Mouse (Mus musculus) left cerebral cortex, postnatal 14 days (tissue): ENCODE measurements around the gene Cyth2. TPM values are rescaled to one million over a fixed set of nuclear protein-coding genes. Genes with fewer than 3 reads are reported as not detected.

ENCODE experiments used
- DNase-seq, 2 experiments: peaks; one replicate each; pipeline ENCODE4 v3.0.0; 2021 to 2022; ENCODE audit warnings: low spot score in 2 of 2, mixed read lengths in 1 of 2
- intact Hi-C: fragments of 180-260 bp; cut with DNase I; formaldehyde crosslinking; loops from one replicate; pipeline ENCODE4 v1.15.1; 2025
- total RNA-seq, 2 experiments: library from RNA; stranded (reverse); gene quantifications; 2 replicates each; pipeline ENCODE4 v1.2.3; 2021

The Cyth2 gene
- total RNA-seq, 2 experiments from 2014 or later: 227 to 229 TPM

DNA sequence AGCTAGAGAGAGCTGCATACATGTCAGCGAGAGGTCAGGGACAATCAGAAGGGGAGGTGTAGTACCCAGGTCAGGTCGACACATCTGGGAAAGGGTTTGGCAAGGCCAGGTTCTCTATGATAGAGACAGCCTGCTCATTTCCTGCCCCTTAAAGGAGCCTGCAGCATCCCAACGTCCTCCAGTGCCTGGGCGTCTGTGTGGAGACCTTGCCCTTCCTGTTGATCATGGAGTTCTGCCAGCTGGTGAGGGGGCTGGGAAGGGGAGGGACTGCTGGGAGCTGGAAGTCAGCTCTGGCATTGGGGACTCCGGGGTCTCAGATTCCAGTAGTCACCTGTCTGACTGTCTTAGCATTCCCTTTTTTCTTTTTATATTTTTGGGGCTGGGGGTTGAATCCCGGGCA is 23.7 kb downstream of the Cyth2 start:
- intact Hi-C loops: no loop called here
- no peak for DNase-seq

DNA sequence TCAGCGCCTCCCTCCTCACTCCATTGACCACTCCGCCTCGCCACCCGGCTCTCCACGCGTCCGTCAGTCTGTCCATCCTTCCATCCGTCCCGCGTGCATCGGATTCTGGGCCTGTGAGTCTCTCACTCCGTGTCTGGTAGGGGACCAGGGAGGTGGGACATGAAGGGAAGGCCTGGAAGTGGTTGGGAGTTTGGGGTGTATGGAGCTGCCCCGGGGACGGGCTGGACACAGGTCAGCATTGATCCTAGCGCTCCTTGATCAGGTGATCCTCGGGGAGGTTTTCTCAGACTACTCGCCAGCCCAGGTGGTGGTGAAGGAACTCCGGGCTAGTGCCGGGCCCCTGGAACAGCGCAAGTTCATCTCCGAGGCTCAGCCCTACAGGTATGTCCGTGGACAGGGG is 26.7 kb downstream of the Cyth2 start:
- intact Hi-C loops: no loop called here
- DNase-seq: no peak

DNA sequence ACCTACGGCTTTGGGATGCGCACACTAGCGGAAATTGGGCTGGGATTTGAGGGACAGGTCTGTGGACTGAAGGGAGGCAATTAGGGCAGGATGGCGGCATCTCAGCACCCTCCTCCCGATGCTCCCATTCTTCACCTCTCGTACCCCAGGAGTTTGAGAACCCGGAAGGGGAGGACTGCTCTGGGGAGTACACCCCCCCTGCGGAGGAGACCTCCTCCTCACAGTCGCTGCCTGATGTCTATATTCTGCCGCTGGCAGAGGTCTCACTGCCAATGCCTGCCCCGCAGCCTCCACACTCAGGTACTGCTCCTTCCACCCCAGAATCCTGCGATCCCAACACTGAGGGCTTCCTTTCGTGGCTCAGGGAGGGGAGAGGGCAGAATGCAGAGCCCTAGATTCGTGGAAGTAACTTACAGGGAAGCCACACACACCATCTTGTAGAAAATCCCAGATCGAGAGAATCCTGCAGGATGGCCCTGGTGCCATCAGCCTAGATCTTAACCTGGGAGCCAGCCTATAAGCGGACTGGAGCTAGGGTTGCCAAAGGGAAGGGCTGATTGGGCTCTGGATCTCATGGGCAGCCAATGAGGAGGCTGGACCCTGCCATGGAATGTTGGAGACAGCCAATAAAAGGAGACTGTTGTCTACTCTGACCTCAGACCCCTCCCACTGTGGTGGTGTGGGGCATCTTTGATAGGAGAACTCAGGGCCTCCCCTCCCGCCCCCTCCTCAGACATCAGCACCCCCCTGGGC is 27.5 kb downstream of the Cyth2 start:
- intact Hi-C loops: no loop called here

DNA sequence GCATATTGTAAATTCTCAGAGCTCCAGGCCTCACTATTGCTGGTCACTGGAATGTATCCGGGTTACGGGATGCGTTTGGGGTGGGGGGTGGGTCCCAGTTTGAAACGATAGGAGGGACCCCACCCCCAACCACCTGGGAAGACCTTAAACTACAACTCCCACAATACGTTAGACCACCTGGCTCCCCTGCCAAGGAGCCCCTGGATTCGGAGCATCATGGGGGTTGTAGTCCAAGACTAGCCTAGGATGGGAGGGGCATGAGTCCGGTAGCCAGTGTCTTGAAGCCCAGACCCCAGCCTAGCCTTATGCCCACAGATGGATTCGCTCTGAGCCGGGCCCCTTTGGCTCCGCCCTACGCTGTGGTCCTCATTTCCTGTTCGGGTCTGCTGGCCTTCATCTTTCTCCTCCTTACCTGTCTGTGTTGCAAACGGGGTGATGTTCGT is 28.2 kb downstream of the Cyth2 start:
- DNase-seq: no peak
- intact Hi-C loops: no loop called here

More for the DNA sequence above, 27.5 kb downstream of the Cyth2 start:
- peak; percentile 70 to 85 for DNase-seq

DNA sequence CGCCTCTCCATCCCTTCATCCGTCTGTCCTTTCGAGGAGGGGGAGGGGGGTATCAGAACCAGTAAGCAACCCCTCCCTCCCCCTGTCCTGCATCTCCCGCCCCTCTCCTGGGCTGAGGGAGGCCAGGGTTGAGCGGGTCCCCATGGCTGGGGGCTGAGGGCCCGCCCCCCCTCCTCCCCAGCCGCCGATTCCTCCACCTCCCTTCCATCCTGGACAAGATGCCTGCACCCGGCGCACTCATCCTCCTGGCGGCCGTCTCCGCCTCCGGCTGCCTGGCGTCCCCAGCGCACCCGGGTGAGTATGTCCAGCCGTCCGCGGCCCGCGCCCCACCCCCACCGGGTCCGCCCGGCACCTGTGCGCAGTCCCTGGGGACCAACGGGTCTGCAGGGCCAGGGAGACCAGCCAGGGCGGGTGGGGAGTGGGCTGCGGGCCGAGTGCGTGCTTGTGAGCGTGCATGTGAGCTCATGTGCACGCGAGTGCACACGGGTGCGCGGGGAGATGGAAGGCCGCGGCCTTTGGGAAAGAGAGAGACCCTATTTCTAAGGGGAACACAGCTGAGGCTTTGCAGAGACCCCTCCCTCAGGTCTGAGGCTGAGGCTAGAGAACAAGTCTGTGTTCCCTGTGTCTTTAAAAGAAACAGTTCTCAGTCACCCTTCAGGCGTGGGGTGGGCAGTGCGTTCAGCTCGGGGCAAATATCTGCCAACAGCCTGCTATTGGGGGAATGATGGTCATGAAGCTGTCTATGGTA is 28.8 kb downstream of the Cyth2 start:
- intact Hi-C loops: no loop called here
- no peak for DNase-seq

DNA sequence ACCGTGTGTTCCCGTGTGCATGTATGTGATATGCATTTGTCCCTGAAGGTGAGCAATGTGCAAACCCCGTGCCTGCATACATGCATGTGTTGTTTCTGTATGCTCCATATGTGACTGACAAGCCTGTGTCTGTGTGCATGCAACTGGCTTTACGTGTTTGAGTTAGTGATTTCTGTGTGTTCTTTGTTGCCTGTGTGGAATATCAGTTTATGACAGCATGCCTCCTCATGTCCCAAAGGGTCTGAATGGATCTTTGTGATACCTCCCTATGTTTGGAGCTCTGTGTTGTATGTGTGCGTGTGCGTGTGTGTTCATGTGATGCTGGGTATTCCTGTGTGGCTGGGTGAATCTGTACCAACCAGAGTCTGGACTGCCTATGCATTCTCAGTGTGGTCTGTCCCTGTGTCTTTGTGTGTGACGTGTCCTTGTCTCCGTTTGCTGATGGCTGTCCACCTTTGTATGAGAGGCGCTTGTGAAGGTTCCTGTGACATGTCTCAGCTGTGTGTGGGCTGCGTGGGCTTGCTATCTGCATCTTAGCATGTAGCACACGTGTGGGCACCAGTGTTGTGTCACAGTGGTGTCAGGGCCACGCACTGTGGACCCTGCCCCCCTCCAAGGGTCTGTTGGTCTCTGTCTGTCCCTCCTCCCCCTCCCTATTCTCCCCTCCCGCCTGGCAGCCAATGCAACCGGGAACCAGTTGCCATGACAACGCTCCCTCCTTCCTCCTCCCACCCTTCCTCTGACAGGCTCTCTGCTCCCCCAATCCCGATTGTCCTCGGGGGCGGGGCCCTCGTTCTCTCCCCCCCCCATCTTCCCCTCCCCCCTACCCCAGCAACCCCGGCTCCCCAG is 29.6 kb downstream of the Cyth2 start, which contains the start of gene Sult2b1:
Gene Sult2b1 (minus strand): TSS at position 146 of the 849 bp plus-strand sequence.
- intact Hi-C loops: no loop called here
- DNase-seq: peak; percentile 96 to 98

DNA sequence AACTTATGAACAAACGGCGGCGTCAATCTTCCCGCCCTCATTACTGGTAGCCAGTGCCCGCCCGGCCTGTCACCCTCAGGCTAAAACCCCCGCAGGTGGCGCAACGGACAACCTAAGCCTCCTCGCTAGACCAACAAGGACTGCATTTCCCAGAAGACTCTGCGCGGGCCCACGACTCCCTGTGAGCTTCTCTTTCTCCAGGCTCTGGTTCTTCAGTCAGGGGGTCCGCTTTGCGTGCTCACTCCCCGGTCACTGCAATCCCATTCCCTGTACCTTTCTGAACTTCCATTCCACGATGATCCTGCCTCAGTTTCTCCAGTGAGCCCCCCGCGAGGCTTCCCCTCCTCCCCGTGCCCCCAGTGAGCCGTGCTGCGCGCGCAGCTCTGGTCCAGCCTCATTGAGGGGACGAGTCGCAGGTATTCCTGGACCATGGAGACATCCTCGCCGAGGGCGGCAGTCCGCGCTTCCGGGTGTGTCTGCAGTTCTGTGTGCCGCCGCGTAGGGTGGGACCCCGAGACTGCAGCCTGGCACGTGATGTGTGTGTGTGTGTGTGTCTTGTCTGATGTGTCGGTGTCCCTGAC is 30.8 kb downstream of the Cyth2 start, which contains the start of gene Lmtk3:
Gene Lmtk3 (plus strand): TSS at position 228 of the 581 bp plus-strand sequence.
- peak; percentile 79 to 85 for DNase-seq
- intact Hi-C loops: no loop called here

DNA sequence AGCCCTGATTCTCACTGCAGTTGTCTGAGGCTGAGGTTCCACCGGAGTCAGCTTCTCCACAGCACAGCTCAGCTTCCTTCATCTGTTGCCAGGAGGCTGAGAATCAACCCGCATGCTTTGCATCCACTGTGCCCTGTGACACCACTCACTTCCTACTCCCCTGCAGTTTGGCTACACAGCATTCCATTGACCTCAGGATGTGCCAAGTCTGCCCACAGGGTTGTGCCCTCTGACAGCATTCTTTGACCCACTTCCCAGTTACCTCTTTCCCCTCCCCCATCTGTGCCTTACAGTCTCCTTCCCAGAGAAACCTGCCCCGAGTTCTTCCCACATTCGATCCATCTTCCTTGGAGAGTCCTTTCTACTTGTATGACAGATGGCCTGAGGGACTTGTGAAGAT is 32.1 kb downstream of the Cyth2 start:
- no peak for DNase-seq
- intact Hi-C loops: no loop called here

DNA sequence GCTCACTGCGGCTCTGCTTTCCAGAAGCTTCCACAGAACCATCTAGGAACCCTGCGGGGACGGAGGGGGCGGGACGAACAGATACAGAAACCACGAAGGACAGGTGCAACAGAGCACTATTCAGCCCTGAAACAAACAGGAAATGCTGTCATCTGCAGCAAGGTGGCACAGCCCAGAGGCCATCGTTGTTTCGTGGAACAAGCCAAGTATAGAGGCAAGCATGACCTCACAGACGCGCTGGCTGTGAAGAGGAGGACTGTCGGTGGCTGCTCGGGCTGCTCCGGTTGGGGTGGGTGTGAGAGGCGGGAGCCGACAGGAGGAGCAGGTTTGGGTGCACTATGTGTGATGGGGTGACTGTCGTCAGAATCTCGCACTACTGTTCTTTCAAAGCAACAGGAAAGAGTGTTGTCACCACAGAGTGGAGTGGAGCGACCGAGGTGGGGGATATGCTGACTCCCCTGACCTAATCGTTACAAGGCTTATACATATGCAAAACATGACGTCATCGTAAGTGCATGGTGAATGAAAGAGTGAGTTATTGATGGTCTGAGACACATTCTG is 35.2 kb downstream of the Cyth2 start:
- intact Hi-C loops: no loop called here
- no peak for DNase-seq

DNA sequence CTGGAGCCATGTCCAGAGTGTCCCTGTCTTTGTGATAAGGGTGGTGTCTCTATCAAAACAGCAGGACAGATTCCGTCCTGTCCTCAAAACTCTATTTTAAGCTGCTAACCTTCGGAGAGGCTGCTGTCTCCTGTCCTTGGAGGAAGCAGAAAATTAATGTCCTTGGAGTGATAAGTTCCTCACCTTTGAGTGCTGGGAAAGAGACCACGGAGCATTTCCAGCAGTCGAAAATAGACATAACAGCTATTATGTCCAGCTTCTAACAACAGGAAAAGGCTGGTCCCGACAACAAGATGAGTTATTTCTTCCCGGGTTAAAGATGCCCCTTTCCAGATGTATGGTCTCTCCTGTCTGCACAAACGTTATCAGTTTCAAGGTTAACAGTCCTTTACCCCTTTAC is 39.1 kb downstream of the Cyth2 start:
- intact Hi-C loops: no loop called here
- DNase-seq: no peak

DNA sequence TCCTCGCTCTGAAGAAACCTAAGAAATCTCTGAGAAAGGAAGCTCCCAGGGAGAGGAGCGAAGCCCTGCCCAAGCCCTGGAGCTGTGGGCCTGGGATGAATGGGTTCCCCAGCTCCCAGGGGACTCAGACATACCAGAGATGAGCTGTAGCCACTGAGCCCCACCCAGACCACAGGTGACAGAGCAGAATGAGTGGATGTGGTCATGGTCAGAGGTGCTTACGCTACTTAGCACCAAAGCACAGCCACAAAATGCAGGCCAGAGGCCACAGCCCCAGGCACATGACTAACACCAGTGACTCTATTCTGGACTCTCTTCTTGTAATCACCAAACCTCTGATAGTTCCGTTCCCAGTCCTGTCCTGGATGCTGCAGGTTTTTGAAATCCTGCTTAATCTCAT is 43.3 kb downstream of the Cyth2 start:
- DNase-seq: no peak
- intact Hi-C loops: no loop called here

DNA sequence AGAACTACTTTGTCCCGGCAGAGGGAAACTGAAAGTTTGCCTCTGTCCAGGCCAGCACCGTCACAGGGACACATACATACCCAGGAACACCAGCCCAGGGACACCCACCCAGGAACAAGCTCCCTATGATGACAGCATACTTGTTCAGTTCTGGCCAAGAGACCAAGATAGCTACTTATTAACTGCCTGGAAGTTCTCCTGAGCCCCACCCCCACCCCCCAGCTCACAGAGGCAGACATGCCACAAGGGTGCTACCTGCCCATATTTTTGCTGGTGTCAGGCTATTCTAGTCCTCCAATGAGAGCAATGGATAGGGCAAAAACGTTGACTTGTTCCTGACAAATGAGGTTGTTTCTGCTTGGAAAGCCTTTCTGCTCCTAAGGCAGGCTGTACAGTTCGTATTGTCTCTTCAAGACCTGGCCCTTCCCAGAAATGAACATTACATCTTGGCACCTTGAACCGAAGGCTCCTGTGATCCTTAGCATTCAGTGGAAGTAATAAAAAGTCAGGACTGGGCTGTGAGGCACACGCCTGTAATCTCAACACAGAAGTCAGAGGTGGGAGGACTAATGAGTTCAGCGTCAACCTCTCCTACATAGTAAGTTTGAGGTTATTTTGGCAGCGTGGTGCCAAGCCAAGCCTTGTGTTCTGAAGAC is 43.8 kb downstream of the Cyth2 start:
- no peak for DNase-seq
- intact Hi-C loops: no loop called here

DNA sequence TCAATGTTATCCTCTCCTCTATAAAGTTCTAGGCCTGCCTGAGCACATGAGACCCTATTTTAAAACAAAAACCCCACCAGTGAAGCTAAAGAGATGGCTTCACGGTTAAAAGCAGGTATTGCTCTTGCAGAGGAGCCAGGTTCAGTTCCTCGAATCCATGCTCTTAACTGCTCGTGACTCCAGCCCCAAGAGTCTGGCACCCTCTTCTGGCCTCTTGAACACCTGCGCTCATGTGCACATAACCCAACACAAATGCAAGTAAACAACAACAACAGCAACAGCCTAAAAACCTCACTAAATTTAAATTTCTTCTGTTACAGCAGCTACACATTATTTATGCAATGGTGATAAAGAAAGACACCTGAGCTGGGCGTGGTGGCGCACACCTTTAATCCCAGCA is 46.9 kb downstream of the Cyth2 start:
- intact Hi-C loops: loop anchor here (10.0 kb wide), 1 partner anchor 247 kb away; no protein-coding TSS in a partner anchor
- DNase-seq: no peak

DNA sequence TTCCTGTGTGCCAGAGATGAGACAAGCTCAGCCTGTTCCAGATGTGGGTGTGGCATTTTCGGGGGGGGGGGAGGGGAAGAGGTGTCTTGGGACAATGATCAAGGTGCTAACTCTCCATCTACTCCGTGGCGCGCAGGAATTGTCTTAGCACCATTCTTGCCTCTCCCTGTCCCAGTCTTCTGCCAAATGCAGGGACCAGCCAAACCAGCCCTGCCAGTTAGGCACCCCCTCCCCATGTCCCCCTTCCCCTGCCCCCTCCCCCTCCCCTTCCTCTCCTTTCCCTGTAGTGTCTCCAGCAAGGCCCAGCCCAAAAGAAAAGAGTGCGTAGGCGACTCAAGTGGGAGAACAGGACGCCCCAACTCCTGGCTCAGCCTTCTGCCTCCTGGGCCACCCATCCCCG is 47.6 kb downstream of the Cyth2 start:
- intact Hi-C loops: loop anchor here (10.0 kb wide), 1 partner anchor 248 kb away; no protein-coding TSS in a partner anchor
- no peak for DNase-seq

DNA sequence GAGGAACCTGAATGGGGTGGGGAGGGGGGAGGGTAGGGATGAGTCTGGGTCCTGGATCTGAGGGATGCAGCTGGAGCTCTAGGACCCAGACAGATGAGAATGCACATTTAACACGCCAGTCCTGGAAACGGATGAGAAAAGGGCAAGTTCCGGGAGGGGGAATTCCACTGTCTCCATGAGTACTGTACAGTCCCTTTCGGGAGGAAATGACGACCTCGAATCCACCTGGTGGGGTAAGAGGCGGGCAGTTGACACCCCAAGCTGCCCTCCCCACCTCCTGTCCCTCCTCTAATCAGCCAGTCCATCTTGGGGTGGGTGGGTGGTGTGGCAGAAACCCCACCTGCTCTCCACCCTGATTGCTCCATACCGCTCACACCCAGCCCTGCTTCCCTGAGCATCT is 48.4 kb downstream of the Cyth2 start:
- DNase-seq: no peak
- intact Hi-C loops: loop anchor here (10.0 kb wide), 1 partner anchor 249 kb away; no protein-coding TSS in a partner anchor

DNA sequence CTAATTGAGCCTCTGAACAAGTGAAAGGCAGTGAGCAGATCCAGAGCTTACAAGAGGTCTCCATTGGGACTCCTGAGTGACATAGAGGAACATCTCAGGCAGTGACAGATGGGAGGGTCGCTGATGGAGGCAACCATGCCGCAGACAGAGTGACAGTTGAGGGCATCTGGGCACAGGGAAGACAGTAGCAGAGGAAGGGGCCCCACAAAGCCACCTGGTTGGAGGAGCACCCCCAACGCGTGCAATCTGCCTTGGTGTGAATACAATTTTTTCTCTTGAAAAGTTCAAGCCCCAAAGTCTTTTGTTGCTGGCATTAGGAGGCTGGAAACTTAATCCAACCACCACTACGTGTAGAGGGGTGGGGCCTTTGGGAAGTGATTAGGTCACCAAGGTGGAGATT is 54.2 kb downstream of the Cyth2 start:
- intact Hi-C loops: loop anchor here (10.0 kb wide), 1 partner anchor 255 kb away; no protein-coding TSS in a partner anchor
- DNase-seq: no peak

DNA sequence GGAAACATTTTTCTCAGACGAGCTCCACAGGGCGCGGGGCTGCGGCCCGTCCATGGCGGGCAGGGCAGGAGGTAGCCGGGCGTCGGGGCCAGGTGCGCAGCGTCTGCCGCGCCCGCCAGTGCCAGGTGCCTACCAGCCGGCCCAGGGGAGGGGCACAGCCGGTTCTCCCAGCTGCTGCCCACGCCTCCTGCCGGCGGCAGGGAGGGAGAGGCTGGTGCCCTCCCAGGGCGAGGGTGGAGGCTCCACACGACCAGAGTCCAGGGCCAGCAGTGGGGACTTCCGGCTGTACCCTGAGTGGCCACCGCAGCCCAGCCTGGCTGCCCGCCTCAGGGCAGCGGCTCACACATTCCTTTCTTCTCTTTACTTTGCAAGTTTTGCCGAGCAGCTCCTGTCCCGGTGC is 55.0 kb downstream of the Cyth2 start:
- no peak for DNase-seq
- intact Hi-C loops: no loop called here
